ENCODE assay signal across 12 mouse cellular contexts in genomic region chr4:137925176-137925575, GRCm38 (mm10).
A peak's percentile ranks its signal among the peaks of the same experiment; 100 is the strongest.
DNase-seq lines count a peak whose midpoint lies in the region; ATAC-seq lines count a peak whose summit lies in the region.
"Had no signal": no experiment of that assay in that cellular context is flagged by ENCODE, and none has a peak within 500 bp of the region (broad histone marks: within the 10 kb centered on the region; RNA-seq: fewer than 3 reads in every experiment).

No protein-coding gene starts in this region.

- ATAC-seq in heart, embryonic 15.5 days (replicated peaks; ENCODE audit: insufficient number of reproducible peaks, insufficient read depth, low FRiP score, low read depth): no peak
- no peak for ATAC-seq in activated CD4-positive, CD25-positive, alpha-beta regulatory T cell, adult 4 months
- ATAC-seq: intestine, embryonic 15.5 days had no signal

- H3K27ac ChIP-seq in heart, embryonic 15.5 days: 0 out of 2 replicates have a peak overlapping the region, but pooled peaks have one; percentile 42
- H3K27ac ChIP-seq: hindbrain, embryonic 10.5 days; intestine, embryonic 15.5 days; macrophage had no signal

- no peaks in the 10 kb centered on the region for H3K27me3 ChIP-seq in heart, embryonic 15.5 days
- H3K27me3 ChIP-seq: intestine, embryonic 15.5 days had no signal

- no peak overlapping the region for H3K4me3 ChIP-seq in heart, embryonic 15.5 days
- H3K4me3 ChIP-seq: hindbrain, embryonic 10.5 days; intestine, embryonic 15.5 days had no signal

- H3K4me1 ChIP-seq in heart, embryonic 15.5 days (replicated peaks): peaks cover 56% of the 10 kb centered on the region

- no peaks in the 10 kb centered on the region for H3K36me3 ChIP-seq in heart, embryonic 15.5 days

- 60% methylated on average over 4 of the region's 4 CpGs for WGBS in heart, embryonic 15.5 days

- no peak overlapping the region for H3K9ac ChIP-seq in heart, embryonic 15.5 days
- H3K9ac ChIP-seq: intestine, embryonic 15.5 days had no signal

- no peak overlapping the region for H3K4me2 ChIP-seq in heart, embryonic 15.5 days
- H3K4me2 ChIP-seq: intestine, embryonic 15.5 days had no signal

- peak; percentile 78 for DNase-seq in adrenal gland, adult 2 months
- no peak for DNase-seq in adrenal gland, adult 8-10 months
- no peak for DNase-seq in heart, postnatal 4 days
- peak; percentile 29 for DNase-seq in right cerebral cortex, postnatal 4 days
- no peak for DNase-seq in right cerebral cortex, postnatal 14 days
- DNase-seq in left cerebral cortex, adult 11 months (ENCODE audit: low spot score): no peak
- DNase-seq: midbrain, embryonic 14.5 days had no signal

- H3K9me3 ChIP-seq in heart, embryonic 15.5 days (replicated peaks): no peaks in the 10 kb centered on the region
- H3K9me3 ChIP-seq: hindbrain, embryonic 10.5 days; intestine, embryonic 15.5 days had no signal

Comparison
In these comparisons a context has a peak if more than half of its experiments do, and no peak if none do; other contexts are left out.
1. DNase-seq: peak in adrenal gland, adult 2 months (single experiment) and right cerebral cortex, postnatal 4 days (single experiment); none in adrenal gland, adult 8-10 months (single experiment), heart, postnatal 4 days (single experiment), right cerebral cortex, postnatal 14 days (single experiment) and left cerebral cortex, adult 11 months (single experiment).